Mouse (Mus musculus) neural tube, embryonic 12.5 days (tissue): ENCODE measurements around the gene Pakap. TPM values are rescaled to one million over a fixed set of nuclear protein-coding genes. Genes with fewer than 3 reads are reported as not detected.
"Not testable (repeated sequence)": the region's sequence is repeated elsewhere in the genome, so short reads cannot be mapped to it uniquely, and the experiment has no call there.

ENCODE experiments used
- ATAC-seq: fragments of 200-750 bp; cut with Nextera tagmentation; 2 replicates; pipeline ENCODE4 v1.8.0; 2017; ENCODE audit warnings: low read depth, mild to moderate bottlenecking, moderate TSS enrichment, moderate library complexity; ENCODE audit not compliant: low FRiP score
- H3K27ac ChIP-seq: fragments of 300-500 bp; sonication (generic); 2 replicates; pipeline ENCODE4 v1.5.1; 2016
- H3K27me3 ChIP-seq: fragments of 300-500 bp; sonication (generic); replicated peaks from 2 replicates; pipeline ENCODE4 v1.6.1; 2016; ENCODE audit warnings: mild to moderate bottlenecking
- H3K36me3 ChIP-seq: fragments of 300-500 bp; sonication (generic); 2 replicates; pipeline ENCODE4 v1.6.1; 2016; ENCODE audit warnings: mild to moderate bottlenecking
- H3K4me1 ChIP-seq: fragments of 300-500 bp; sonication (generic); 2 replicates; pipeline ENCODE4 v1.6.1; 2016
- H3K4me2 ChIP-seq: fragments of 300-500 bp; sonication (generic); replicated peaks from 2 replicates; pipeline ENCODE4 v1.6.1; 2016; ENCODE audit warnings: mild to moderate bottlenecking
- H3K4me3 ChIP-seq: fragments of 300-500 bp; sonication (generic); 2 replicates; pipeline ENCODE4 v1.5.1; 2016
- H3K9ac ChIP-seq: fragments of 300-500 bp; sonication (generic); 2 replicates; pipeline ENCODE4 v1.6.1; 2016; ENCODE audit warnings: mild to moderate bottlenecking
- H3K9me3 ChIP-seq: fragments of 300-500 bp; sonication (generic); 2 replicates; pipeline ENCODE4 v1.6.1; 2016; ENCODE audit warnings: mild to moderate bottlenecking
- WGBS: fragments of 180-500 bp; shearing (Covaris S2); methylation state at CpG from one replicate; pipeline ENCODE4 v1.1.7; 2016; 5-methylcytosine and 5-hydroxymethylcytosine counted together
- polyA plus RNA-seq: library from polyadenylated mRNA; unstranded; fragments of >200 nt; fragmentation: Nextera tagmentation; extraction: Ambion mirVana; gene quantifications from 2 replicates; pipeline ENCODE4 v1.2.1, GENCODE M21; 2016

Pakap gene
- polyA plus RNA-seq, 1 experiment from 2014 or later, result 16.7 TPM

DNA sequence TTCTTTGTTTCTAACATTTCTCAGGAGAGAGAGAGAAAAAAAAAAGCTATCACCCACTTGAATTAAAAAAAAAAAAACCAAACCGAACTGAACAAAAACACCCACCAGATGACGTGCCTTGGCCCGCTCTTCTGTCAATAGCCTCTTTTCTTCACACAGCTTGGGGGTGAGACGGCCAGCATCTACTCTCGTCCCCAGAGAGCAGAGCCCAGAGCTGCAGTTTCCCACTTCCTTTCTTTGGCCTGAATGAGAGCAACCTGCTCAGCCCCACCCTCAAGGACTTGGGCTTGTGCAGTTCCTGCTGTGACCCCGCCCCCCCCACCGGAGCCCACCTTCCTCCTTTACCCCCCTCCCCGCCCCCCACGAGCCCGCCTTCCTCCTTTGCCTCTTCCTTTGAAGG is 299.5 kb downstream of the Pakap start:
- ATAC-seq, result no peak
- no peak overlapping the region for H3K4me3 ChIP-seq
- H3K9me3 ChIP-seq, result no peaks in the 10 kb centered on the region
- no peaks in the 10 kb centered on the region for H3K27me3 ChIP-seq
- H3K4me2 ChIP-seq, result no peak overlapping the region
- no peaks in the 10 kb centered on the region for H3K36me3 ChIP-seq
- peaks cover 9% of the 10 kb centered on the region for H3K4me1 ChIP-seq
- no peak overlapping the region for H3K27ac ChIP-seq
- no peak overlapping the region for H3K9ac ChIP-seq
- WGBS, result 44% methylated on average over 10 of the region's 10 CpGs

DNA sequence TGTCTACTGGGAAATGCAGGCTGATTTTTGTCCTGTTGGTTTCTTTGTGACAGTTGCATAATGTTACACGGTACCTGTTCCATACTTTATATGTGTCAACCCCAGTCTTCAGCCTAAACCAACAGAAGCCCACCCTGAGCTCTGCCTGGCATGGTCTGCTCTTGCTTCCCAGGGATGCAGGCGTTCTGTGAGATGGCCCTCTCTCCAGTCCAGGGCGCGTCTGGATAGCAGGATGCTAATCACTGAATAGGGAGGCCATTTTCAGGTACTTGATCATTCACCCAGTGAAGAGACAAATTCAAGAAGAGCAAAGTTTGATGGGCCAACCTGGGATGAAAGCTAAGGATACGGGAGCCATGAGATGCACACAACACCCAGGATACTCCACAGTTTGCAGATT is 311.2 kb downstream of the Pakap start:
- Histone ChIP-seq H3K4me1 (peaks cover 2% of the 10 kb centered on the region; the same call in 1 of the 2 replicates), H3K9me3 (no peaks in the 10 kb centered on the region), H3K4me3 (no peak overlapping the region), H3K9ac (no peak overlapping the region), H3K36me3 (no peaks in the 10 kb centered on the region), H3K4me2 (no peak overlapping the region), H3K27me3 (no peaks in the 10 kb centered on the region), H3K27ac (no peak overlapping the region)
- ATAC-seq, result no peak
- WGBS, result 90% methylated on average over 5 of the region's 5 CpGs

DNA sequence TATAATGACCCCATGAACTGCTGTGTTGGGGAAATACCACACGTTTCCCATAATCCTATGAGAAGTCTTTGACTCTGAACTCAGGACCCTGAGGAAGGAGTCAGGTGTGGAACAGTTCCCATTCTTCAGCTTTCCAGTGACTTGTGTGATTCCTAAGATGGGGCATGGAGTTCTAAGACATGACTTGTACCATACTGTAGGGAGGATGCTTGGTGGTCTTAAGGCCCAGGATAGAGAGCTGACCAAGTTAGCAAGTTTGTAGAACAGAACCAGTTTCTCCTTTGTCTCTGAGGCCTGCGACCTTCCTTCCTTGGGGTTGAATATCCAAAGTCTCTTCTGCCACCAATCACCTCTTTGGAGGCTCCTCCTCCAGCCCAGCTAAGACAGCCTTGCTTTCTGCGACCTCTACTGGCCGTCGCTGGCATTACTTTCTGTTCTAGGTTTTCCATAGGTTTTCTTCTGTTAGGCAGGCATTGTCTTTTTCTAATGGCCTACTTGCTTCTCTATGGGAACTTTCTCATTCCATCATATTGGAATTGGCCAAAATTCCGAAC is 311.9 kb downstream of the Pakap start:
- H3K9me3 ChIP-seq, result no peaks in the 10 kb centered on the region
- no peaks in the 10 kb centered on the region for H3K27me3 ChIP-seq
- peaks cover 4% of the 10 kb centered on the region; the same call in 1 of the 2 replicates for H3K4me1 ChIP-seq
- ATAC-seq, result peak; percentile 58; the same call in 1 of the 2 replicates
- no peak overlapping the region for H3K4me2 ChIP-seq
- 14% methylated on average over 6 of the region's 6 CpGs for WGBS
- no peak overlapping the region for H3K4me3 ChIP-seq
- H3K27ac ChIP-seq, result no peak overlapping the region
- H3K36me3 ChIP-seq, result no peaks in the 10 kb centered on the region
- no peak overlapping the region for H3K9ac ChIP-seq

DNA sequence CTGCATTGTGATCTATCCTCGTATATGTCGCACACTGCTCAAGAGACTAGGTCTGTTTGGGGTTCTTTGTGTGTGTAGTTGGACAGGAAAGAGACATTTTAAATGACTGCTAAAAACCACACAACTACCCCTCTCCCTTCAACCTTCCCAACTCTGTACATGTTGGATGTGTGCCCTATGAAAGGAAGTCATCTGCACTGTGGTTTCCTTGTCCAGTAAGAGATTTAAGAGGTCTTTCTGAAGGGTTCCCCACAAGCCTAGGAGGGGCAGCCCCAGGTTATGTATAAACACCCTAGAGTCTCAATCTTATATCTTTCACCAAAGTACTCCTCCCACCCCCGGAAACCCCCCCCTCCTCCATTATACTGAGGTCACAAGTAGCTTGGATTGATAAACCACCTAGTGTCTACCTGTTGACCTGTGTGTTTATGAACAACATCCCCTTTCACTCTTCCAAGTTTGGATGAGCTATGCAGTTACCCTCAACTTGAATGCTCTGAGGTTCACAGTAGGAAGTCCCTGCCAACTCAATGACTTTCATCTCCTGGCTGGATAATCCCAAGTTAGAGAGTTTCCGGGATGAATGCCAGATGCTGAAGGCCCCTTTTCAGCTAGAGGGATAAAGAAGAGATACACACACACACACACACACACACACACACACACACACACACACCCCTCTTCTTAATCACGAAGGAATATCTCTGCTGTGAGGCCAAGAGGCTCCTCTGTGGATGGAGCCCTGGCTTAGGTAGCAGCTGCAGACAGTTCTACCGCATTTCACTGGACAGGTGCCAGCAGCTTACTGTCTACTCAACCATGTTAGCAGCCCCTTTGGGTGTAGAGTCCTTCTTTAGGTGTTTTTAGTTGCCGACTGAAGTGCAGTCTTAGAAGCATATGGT is 315.8 kb downstream of the Pakap start:
- Histone ChIP-seq H3K27me3 (no peaks in the 10 kb centered on the region), H3K4me2 (no peak overlapping the region), H3K27ac (no peak overlapping the region), H3K9me3 (no peaks in the 10 kb centered on the region), H3K4me1 (peaks cover 17% of the 10 kb centered on the region), H3K9ac (no peak overlapping the region), H3K36me3 (no peaks in the 10 kb centered on the region), H3K4me3 (no peak overlapping the region)
- 85% methylated on average over 7 of the region's 7 CpGs for WGBS
- no peak for ATAC-seq

DNA sequence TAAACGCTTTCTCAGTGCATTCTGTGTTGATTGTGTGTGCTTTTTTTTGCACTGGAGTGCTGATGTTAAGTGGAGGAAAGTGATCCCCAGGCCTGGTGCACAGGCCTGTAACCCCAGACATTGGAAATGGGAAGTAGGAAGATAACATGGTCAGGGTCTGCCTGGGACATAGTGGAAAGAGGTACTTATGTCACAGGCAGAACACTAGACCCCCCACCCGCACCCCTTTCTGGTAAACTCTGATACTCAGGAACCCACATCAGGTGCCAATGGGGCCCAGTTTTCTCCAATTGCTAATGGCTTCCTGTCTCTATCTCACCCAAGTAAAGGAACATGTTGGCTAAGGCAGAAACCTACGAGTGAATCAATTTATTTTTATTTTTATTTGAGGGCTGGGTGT is 316.5 kb downstream of the Pakap start:
- 87% methylated on average over 3 of the region's 3 CpGs for WGBS
- H3K4me1 ChIP-seq, result peaks cover 17% of the 10 kb centered on the region
- H3K9me3 ChIP-seq, result no peaks in the 10 kb centered on the region
- no peak overlapping the region for H3K27ac ChIP-seq
- H3K4me3 ChIP-seq, result no peak overlapping the region
- ATAC-seq, result no peak
- no peaks in the 10 kb centered on the region for H3K27me3 ChIP-seq
- no peaks in the 10 kb centered on the region for H3K36me3 ChIP-seq
- H3K9ac ChIP-seq, result no peak overlapping the region
- no peak overlapping the region for H3K4me2 ChIP-seq

DNA sequence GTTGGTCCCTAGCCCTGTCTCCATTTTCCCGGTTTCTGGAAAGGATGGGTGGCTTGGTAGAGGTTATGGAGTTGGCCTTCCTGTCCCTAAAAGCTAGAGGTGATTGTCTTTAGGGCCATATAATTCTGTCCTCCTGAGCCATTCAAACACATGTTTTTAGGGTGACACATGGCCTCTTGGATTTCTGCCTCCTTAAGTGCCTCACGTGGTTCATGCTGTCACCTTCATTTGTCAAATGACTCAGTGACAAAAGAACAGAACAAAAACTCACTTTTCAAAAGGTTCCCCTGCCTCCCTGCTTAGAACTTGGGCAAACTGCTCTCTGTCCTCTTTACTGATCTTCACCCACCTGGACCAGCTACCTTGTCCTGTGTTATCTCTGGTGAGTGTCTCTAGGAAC is 317.2 kb downstream of the Pakap start:
- 40% methylated on average over 2 of the region's 2 CpGs for WGBS
- H3K4me3 ChIP-seq, result no peak overlapping the region
- H3K27me3 ChIP-seq, result no peaks in the 10 kb centered on the region
- no peak overlapping the region for H3K4me2 ChIP-seq
- no peak overlapping the region for H3K9ac ChIP-seq
- H3K27ac ChIP-seq, result no peak overlapping the region
- ATAC-seq, result no peak
- H3K9me3 ChIP-seq, result no peaks in the 10 kb centered on the region
- H3K4me1 ChIP-seq, result peaks cover 17% of the 10 kb centered on the region
- H3K36me3 ChIP-seq, result no peaks in the 10 kb centered on the region

DNA sequence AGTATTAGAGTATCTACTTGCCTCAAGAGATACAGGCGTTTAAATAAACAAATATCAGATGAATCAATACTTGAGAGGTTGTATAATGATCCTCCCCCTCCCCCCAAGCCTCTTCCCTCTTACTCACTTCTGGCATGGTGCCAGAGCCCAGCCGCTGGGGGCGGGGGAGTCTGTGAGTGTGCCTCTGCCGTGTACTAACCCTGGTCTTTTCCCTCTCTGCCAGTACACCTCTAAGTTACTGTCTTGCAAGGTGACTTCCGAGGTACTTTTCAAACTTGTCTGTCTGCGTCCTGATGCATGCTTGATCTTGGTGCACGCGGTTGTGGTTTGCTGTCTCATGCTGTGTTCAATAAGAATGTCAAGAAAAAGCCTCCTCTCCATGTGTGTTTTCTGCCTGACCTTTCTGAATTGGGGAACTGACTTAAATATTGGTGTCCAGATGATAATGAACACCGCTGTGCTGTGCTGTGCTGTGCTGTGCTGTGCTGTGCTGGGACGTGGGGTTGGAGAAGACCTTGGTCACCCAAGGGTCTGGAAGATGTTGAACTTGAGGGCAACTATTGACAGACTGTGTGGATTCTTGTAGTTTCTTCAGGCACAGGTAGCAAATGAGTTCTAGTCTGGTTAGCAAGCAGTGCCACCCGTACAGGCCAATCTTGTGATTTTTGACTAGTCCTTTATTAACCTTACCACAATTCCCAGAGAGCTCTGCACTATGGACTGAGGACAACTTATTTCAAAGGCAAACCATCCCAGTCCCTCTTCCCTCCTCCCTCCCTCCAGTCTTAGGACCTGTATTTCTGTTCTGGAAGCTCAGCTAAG is 318.3 kb downstream of the Pakap start:
- H3K27me3 ChIP-seq, result no peaks in the 10 kb centered on the region
- H3K4me1 ChIP-seq, result peaks cover 20% of the 10 kb centered on the region
- H3K4me2 ChIP-seq, result no peak overlapping the region
- no peak overlapping the region for H3K9ac ChIP-seq
- no peaks in the 10 kb centered on the region for H3K36me3 ChIP-seq
- ATAC-seq, result peak; percentile 71
- H3K27ac ChIP-seq, result no peak overlapping the region
- H3K9me3 ChIP-seq, result no peaks in the 10 kb centered on the region
- H3K4me3 ChIP-seq, result no peak overlapping the region
- 71% methylated on average over 11 of the region's 11 CpGs for WGBS

DNA sequence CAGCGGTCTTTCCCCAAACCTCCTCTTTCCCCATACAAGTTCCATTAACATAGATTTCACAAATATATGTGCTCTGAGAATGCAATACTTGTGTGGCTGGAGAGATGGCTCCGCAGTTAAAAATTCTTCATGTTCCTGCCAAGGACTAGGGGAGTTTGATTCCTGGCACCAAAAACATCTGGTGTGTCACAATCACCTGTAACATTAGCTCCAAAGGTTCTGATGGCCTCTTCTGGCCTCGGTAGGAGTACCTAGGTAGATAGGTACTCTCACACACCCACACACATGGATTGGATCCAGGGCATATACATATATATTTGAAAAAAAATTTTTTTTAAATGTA is 318.9 kb downstream of the Pakap start:
- H3K27ac ChIP-seq, result no peak overlapping the region
- no peaks in the 10 kb centered on the region for H3K36me3 ChIP-seq
- no peaks in the 10 kb centered on the region for H3K27me3 ChIP-seq
- H3K9me3 ChIP-seq, result no peaks in the 10 kb centered on the region
- 96% methylated on average over 3 of the region's 3 CpGs for WGBS
- peaks cover 26% of the 10 kb centered on the region for H3K4me1 ChIP-seq
- H3K4me3 ChIP-seq, result no peak overlapping the region
- no peak overlapping the region for H3K9ac ChIP-seq
- no peak overlapping the region for H3K4me2 ChIP-seq
- ATAC-seq, result no peak

- Histone ChIP-seq H3K27ac (no peak overlapping the region), H3K4me3 (no peak overlapping the region), H3K9me3 (no peaks in the 10 kb centered on the region), H3K9ac (no peak overlapping the region), H3K4me1 (peaks cover 36% of the 10 kb centered on the region), H3K36me3 (0 out of 2 replicates have a peak, but pooled peaks cover 5% of the 10 kb centered on the region), H3K4me2 (no peak overlapping the region), H3K27me3 (no peaks in the 10 kb centered on the region)
- 92% methylated on average over 2 of the region's 2 CpGs for WGBS
- ATAC-seq, result no peak
Observed at GRCm38 (mm10) chr4:57888246-57888645, 320.3 kb downstream of the Pakap start.

DNA sequence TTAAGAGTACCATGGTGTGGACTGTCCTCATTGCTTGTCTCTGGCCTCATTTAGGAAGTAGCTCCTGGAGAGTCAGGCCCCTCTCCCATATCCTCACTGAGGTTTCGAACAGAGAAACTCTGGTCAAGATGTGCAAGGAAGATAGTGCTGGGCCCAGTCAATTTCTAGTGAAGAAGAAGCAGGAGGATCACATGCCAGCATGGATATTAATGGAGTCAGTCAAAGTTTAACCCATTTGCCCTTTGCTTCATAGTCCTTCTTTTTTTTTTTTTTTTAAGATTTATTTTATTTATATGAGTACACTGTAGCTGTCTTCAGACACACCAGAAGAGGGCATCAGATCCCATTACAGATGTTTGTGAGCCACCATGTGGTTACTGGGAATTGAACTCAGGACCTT is 321.0 kb downstream of the Pakap start:
- not testable (repeated sequence) for H3K9me3 ChIP-seq, H3K27me3 ChIP-seq, ATAC-seq, H3K9ac ChIP-seq, H3K4me2 ChIP-seq, H3K27ac ChIP-seq, H3K4me3 ChIP-seq, H3K36me3 ChIP-seq
- WGBS, result 100% methylated on average over 1 of the region's 1 CpGs
- peaks cover 36% of the 10 kb centered on the region for H3K4me1 ChIP-seq

GRCm38 (mm10) chr4:57889773-57890172 is 321.8 kb downstream of the Pakap start:
- WGBS, result 85% methylated on average over 8 of the region's 8 CpGs
- H3K4me2 ChIP-seq, result no peak overlapping the region
- no peak overlapping the region for H3K27ac ChIP-seq
- no peak overlapping the region for H3K4me3 ChIP-seq
- H3K9ac ChIP-seq, result no peak overlapping the region
- no peak for ATAC-seq
- H3K4me1 ChIP-seq, result peaks cover 32% of the 10 kb centered on the region
- no peaks in the 10 kb centered on the region for H3K9me3 ChIP-seq
- 0 out of 2 replicates have a peak, but pooled peaks cover 6% of the 10 kb centered on the region for H3K36me3 ChIP-seq
- H3K27me3 ChIP-seq, result no peaks in the 10 kb centered on the region

- Histone ChIP-seq H3K4me3 (no peak overlapping the region), H3K9ac (no peak overlapping the region), H3K36me3 (0 out of 2 replicates have a peak, but pooled peaks cover 6% of the 10 kb centered on the region), H3K27me3 (no peaks in the 10 kb centered on the region), H3K9me3 (no peaks in the 10 kb centered on the region), H3K4me1 (peaks cover 25% of the 10 kb centered on the region; the same call in 1 of the 2 replicates), H3K4me2 (no peak overlapping the region), H3K27ac (no peak overlapping the region)
- 50% methylated on average over 10 of the region's 10 CpGs for WGBS
- peak; percentile 68; the same call in 1 of the 2 replicates for ATAC-seq
Observed at GRCm38 (mm10) chr4:57892001-57892586, 324.1 kb downstream of the Pakap start.
